ENCODE assay signal across 8 mouse cellular contexts in the genomic region with DNA sequence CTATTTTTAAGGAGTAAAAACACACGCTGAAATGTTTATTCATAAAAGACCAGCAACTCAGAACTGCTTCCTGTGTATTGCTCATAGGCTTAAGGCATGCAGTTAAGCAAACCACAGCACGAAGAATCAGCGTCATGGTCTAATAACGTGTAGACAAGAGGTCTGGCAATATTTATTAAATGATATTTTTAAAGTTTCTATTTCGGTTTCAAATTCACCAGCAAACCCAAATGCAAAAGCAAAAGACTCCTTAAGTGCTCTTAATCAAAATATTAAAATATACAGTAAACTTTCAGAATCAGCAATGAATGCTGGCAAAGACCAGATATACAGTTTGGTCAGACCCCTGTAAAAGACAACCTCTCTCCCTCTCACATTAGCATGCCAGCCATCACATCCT. TPM values are rescaled to one million over a fixed set of nuclear protein-coding genes. Genes with fewer than 3 reads are reported as not detected.
A peak's percentile ranks its signal among the peaks of the same experiment; 100 is the strongest.
DNase-seq lines count a peak whose midpoint lies in the region; ATAC-seq lines count a peak whose summit lies in the region.

No protein-coding gene starts in this region.

- H3K9ac ChIP-seq in lung, embryonic 15.5 days, result peak overlapping the region; percentile 60; the same call in 1 of the 2 replicates
- peak overlapping the region; percentile 79; the same call in 1 of the 2 replicates for H3K9ac ChIP-seq in limb, embryonic 13.5 days
- H3K9ac ChIP-seq in stomach, embryonic 15.5 days, result no peak overlapping the region

- 0 out of 2 replicates have a peak, but pooled peaks cover 15% of the 10 kb centered on the region for H3K4me1 ChIP-seq in lung, embryonic 15.5 days
- peaks cover 12% of the 10 kb centered on the region for H3K4me1 ChIP-seq in limb, embryonic 13.5 days
- H3K4me1 ChIP-seq in stomach, embryonic 15.5 days, result no peaks in the 10 kb centered on the region

- 26% methylated on average over 5 of the region's 5 CpGs for WGBS in lung, embryonic 15.5 days
- WGBS in limb, embryonic 13.5 days, result 47% methylated on average over 5 of the region's 5 CpGs
- WGBS in stomach, embryonic 15.5 days, result 35% methylated on average over 5 of the region's 5 CpGs

- no peaks in the 10 kb centered on the region for H3K27me3 ChIP-seq in lung, embryonic 15.5 days
- no peaks in the 10 kb centered on the region for H3K27me3 ChIP-seq in limb, embryonic 13.5 days
- no peaks in the 10 kb centered on the region for H3K27me3 ChIP-seq in stomach, embryonic 15.5 days (replicated peaks)

- H3K4me3 ChIP-seq in lung, embryonic 15.5 days, result peak overlapping the region; percentile 70
- peak overlapping the region; percentile 71 for H3K4me3 ChIP-seq in limb, embryonic 13.5 days
- peak overlapping the region; percentile 64 for H3K4me3 ChIP-seq in stomach, embryonic 15.5 days (replicated peaks)

- no peaks in the 10 kb centered on the region for H3K36me3 ChIP-seq in lung, embryonic 15.5 days
- H3K36me3 ChIP-seq in limb, embryonic 13.5 days, result no peaks in the 10 kb centered on the region
- no peaks in the 10 kb centered on the region for H3K36me3 ChIP-seq in stomach, embryonic 15.5 days

- ATAC-seq in lung, embryonic 15.5 days (ENCODE audit: borderline replicate concordance, extremely low read depth, low FRiP score, low TSS enrichment), result no peak
- ATAC-seq in limb, embryonic 13.5 days (ENCODE audit: low FRiP score, low read depth), result no peak
- ATAC-seq in stomach, embryonic 15.5 days (ENCODE audit: insufficient read depth, low FRiP score, low read depth), result no peak

- no peaks in the 10 kb centered on the region for H3K9me3 ChIP-seq in lung, embryonic 15.5 days
- no peaks in the 10 kb centered on the region for H3K9me3 ChIP-seq in limb, embryonic 13.5 days
- H3K9me3 ChIP-seq in stomach, embryonic 15.5 days, result no peaks in the 10 kb centered on the region

- peak overlapping the region; percentile 80 for H3K4me2 ChIP-seq in lung, embryonic 15.5 days
- H3K4me2 ChIP-seq in limb, embryonic 13.5 days (replicated peaks), result peak overlapping the region; percentile 61
- H3K4me2 ChIP-seq in stomach, embryonic 15.5 days, result peak overlapping the region; percentile 69

- DNase-seq in lung, adult 18-20 months, result no peak
- peak; percentile 39 for DNase-seq in fibroblast of lung, adult 2 months (ENCODE audit: low read depth)
- DNase-seq in cerebellum, adult 9-11 months, result no peak
- DNase-seq in spleen, postnatal 14 days (ENCODE audit: low spot score in 2 of 2), result no peak
- no peak for DNase-seq in right cerebral cortex, postnatal 14 days

- no peak overlapping the region for H3K27ac ChIP-seq in lung, embryonic 15.5 days
- no peak overlapping the region for H3K27ac ChIP-seq in limb, embryonic 13.5 days
- no peak overlapping the region for H3K27ac ChIP-seq in stomach, embryonic 15.5 days

RNA-seq across cellular contexts. Expression of gene Gnb4, which starts 1.0 kb away (rescaled TPM):
- polyA plus RNA-seq in lung, embryonic 15.5 days (2015; fragmentation: Nextera tagmentation; extraction: Ambion mirVana), result 82.3 and 82.5 TPM in 2 replicates
- polyA plus RNA-seq in limb, embryonic 13.5 days (2015; fragmentation: Nextera tagmentation; extraction: Ambion mirVana), result 79.7 and 83.0 TPM in 2 replicates
- 62.3 and 69.6 TPM in 2 replicates for polyA plus RNA-seq in stomach, embryonic 15.5 days (2015; fragmentation: Nextera tagmentation; extraction: Ambion mirVana)
